Mouse (Mus musculus): ENCODE measurements around the gene Kcnh3.

DNA sequence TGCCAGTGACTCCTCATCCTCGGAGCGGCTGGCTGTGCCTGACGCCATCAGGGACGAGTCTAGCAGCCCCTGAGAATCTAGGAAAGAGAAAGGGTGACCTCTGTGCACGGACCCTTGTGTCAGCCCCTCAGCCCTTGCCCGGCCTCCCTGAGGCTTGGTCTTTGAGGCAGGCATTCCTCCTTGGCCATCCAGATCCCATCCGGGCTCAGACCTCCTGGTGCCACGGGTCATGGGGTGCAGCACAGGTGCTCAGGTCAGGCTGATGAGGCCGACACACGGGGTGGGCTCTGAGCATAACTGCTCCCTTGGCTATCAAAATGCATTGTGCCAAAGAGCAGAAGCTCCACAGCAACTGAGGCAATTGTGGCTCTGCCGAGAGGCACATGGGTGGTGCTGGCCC lies 25.3 kb downstream of the Kcnh3 start:
- no peak for TF ChIP-seq CTCF (IDR thresholded peaks at IDR 0.05; ENCODE audit: low read depth)
- TF ChIP-seq EP300 (IDR thresholded peaks at IDR 0.05; ENCODE audit: low read depth) = no peak

Measured in liver, postnatal 0 days (tissue).